Mouse (Mus musculus) right cerebral cortex, postnatal 25 days (tissue): Measurements from ENCODE around the gene Hist1h2bb.
A peak's percentile ranks its signal among the peaks of the same experiment; 100 is the strongest.

Source experiments
- DNase-seq: peaks from one replicate; pipeline ENCODE4 v3.0.0; 2022

Hist1h2bb gene

DNA sequence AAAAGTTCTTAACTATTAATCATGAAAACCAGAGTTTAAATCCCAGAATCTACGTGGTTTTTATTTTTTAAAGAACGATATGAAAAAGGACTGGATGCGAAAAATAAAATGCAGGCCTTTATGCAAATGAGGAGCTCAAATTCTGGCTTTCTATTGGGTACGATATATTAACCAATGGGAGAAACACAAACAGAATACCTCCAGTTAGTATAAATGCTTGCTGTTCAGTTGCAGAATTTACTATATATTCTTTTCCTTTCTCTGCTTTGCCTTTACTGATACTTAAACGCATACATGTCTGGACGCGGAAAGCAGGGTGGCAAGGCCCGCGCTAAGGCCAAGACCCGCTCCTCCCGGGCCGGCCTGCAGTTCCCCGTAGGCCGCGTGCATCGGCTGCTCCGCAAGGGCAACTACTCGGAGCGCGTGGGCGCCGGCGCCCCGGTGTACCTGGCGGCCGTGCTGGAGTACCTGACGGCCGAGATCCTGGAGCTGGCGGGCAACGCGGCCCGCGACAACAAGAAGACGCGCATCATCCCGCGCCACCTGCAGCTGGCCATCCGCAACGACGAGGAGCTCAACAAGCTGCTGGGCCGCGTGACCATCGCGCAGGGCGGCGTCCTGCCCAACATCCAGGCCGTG, 4.4 kb downstream of the Hist1h2bb start, which contains the start of gene Hist1h2ab:
TSS of gene Hist1h2ab (plus strand) at position 288 of the 639 bp plus-strand sequence.
- DNase-seq, result peak; percentile 63

- no peak for DNase-seq
These were observed 5.0 kb downstream of the Hist1h2bb start for GRCm38 (mm10) chr13:23751478-23751956.

GRCm38 (mm10) chr13:23752067-23752741, 5.7 kb downstream of the Hist1h2bb start, which contains the start of gene Hist1h3b:
TSS of gene Hist1h3b (plus strand) at chr13:23752267.
- peak; percentile 87 for DNase-seq

DNA sequence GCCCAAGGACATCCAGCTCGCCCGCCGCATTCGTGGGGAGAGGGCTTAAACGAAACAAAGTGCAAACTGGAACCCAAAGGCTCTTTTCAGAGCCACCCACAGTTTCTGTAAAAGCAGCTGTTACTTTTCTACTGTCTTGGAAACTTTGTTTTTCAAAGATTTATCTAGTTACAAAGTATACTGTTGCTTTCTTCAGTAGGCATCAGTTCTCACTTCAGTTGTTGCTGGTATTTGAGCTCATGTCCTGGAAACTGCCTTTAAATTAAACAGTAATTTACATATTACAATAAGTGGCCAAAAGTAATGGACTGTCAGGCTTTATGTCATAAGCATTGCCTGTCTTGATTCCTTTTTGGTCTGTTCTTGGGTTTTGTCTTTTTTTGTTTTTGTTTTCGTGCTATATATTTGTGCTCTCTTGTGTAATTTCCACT, 6.2 kb downstream of the Hist1h2bb start:
- DNase-seq, result no peak

DNA sequence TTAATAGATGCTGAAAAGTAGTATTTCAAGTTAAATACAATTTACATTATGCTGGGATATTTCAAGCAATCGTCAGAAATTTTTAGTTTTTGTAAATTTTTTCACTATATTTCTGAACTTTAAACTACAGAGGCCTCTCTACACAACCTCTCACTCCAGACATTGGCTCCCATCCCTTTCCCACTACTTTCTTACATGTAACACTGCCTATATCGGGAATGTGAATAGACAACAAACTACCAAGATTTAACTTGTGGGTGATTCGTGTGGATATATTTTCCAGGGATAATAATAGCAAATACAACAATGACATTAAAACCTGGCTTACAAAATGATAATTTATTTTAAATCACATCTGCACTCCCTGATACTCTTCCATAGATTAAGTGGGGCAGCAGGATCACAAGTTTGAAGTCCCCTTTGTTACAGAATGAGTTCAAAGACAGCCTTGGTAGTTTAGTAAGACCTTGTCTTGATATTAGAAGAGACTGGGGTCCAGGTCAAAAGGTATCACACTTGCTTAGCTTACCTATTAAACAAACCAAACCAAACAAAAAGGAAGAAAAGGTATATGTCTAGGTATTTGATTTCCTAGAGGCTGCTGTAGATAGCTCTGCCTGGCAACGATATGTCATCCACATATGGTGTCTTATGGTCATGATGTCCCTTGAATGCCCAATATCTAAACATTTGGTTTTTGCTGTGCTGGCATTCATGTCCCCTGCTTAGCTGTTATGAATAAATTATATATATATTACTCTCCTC, 7.0 kb downstream of the Hist1h2bb start:
- no peak for DNase-seq

- DNase-seq, result no peak
These were observed 8.5 kb downstream of the Hist1h2bb start for GRCm38 (mm10) chr13:23755000-23755399.

- DNase-seq, result peak; percentile 86
These were observed 10.3 kb downstream of the Hist1h2bb start, which contains the start of gene Hist1h4b for GRCm38 (mm10) chr13:23756790-23757189. TSS of gene Hist1h4b (plus strand) at chr13:23757013.

- no peak for DNase-seq
These were observed 10.8 kb downstream of the Hist1h2bb start for GRCm38 (mm10) chr13:23757211-23757773.

DNA sequence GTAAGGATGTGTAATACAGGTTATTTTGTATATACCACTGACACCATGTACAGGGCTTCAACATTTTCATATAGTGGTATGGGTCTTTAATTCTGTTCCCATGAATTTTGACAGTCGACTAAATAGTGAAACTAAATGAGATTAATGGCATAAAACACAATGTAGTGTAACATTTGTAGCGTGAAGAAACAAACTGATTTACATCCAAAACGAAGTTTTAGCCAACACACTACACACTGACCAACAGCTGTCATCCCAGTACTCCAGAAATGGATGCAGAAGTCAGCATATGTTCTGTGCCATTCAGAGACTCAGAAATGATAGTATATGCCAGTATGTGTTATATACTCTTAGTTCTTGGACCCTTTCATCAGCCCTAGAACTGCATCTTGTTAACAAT, 11.4 kb downstream of the Hist1h2bb start:
- no peak for DNase-seq

- no peak for DNase-seq
These were observed 12.8 kb downstream of the Hist1h2bb start for GRCm38 (mm10) chr13:23759251-23759771.

DNA sequence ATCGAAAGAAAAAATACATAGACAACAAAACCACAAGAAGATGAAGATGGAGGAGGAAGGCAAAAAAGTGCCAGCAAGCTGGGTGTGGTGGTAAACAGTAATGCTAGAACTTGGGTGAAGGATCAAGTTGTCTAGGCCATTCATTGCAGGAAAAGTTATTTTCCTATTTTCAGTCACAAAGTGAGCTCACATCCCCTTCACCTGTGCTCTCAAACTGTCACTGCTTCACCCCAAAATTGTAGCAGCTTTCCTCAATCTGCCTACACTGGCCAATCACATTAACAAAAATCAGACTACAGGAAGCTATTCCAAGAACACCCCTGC, 13.3 kb downstream of the Hist1h2bb start:
- no peak for DNase-seq

GRCm38 (mm10) chr13:23760240-23760971, 13.9 kb downstream of the Hist1h2bb start:
- no peak for DNase-seq

- DNase-seq, result peak; percentile 99
These were observed 14.7 kb downstream of the Hist1h2bb start, which contains the start of gene Hist1h4a for GRCm38 (mm10) chr13:23760972-23761864. TSS of gene Hist1h4a (minus strand) at chr13:23761230.

DNA sequence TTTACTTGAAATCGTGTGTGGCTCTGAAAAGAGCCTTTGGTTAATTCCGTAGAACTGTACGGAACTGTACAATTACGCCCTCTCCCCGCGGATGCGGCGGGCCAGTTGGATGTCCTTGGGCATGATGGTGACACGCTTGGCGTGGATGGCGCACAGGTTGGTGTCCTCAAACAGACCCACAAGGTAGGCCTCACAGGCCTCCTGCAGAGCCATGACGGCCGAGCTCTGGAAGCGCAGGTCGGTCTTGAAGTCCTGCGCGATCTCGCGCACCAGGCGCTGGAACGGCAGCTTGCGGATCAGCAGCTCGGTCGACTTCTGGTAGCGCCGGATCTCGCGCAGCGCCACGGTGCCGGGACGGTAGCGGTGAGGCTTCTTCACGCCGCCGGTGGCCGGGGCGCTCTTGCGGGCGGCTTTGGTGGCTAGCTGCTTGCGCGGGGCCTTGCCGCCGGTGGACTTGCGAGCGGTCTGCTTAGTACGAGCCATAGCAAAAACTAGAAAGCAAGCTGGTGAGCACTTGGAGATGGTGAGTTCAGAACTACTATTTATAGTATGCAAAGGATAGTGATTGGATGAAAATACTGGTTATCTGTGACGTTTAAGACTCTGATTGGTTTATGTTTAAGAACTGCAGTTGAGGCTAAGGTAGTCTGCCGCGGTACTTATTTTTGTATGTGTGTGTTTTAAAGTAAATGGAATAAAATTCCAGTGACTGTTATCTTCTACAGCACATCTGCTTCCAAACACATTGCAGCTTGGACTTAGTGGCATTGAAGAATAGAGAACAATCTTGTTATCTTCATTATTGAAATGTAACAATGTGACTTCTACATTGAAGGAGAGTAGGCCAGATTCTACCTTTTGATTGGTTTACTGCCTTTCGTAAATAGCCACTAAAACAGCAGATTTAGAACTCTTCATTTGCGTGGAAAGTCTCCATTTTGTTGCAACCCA, 15.6 kb downstream of the Hist1h2bb start, which contains the start of gene Hist1h3a:
TSS of gene Hist1h3a (minus strand) at position 516 of the 951 bp plus-strand sequence.
- peak; percentile 49 for DNase-seq

DNA sequence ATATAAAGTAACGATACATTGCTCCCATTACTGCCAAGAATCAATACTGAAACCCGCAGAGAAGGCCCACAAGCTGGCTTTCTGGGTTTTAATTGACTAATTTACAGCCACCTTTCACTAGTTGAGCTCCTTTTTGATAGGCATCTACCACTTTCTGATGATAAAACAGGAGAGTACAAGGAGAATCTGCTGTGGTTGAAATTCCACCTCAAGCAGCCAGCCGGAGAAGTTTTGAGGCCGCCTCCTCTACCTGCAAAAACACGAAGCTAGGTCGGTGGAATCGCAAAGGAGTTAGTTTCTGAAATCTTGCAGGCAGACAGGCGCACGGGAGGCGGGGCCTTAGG, 16.7 kb downstream of the Hist1h2bb start:
- DNase-seq, result no peak

DNA sequence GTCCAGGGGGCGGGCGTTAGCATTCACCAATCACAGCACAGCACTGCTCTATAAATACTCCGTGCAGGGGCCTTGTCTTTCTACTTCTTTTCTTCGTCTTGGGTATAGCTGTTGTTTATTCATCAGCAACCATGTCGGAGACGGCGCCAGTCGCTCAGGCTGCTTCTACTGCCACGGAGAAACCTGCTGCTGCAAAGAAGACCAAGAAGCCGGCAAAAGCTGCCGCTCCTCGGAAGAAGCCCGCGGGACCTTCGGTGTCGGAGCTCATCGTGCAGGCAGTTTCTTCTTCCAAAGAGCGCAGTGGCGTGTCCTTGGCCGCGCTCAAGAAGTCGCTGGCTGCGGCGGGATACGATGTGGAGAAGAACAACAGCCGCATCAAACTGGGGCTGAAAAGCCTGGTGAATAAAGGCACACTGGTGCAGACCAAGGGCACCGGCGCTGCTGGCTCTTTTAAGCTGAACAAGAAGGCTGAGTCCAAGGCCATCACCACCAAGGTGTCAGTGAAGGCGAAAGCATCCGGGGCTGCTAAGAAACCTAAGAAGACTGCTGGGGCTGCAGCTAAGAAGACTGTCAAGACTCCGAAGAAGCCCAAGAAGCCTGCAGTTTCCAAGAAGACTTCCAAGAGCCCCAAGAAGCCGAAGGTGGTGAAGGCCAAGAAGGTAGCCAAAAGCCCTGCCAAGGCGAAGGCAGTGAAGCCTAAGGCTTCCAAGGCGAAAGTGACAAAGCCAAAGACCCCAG, 17.2 kb downstream of the Hist1h2bb start, which contains the start of gene Hist1h1a:
TSS of gene Hist1h1a (plus strand) at position 81 of the 738 bp plus-strand sequence.
- DNase-seq, result peak; percentile 81

DNA sequence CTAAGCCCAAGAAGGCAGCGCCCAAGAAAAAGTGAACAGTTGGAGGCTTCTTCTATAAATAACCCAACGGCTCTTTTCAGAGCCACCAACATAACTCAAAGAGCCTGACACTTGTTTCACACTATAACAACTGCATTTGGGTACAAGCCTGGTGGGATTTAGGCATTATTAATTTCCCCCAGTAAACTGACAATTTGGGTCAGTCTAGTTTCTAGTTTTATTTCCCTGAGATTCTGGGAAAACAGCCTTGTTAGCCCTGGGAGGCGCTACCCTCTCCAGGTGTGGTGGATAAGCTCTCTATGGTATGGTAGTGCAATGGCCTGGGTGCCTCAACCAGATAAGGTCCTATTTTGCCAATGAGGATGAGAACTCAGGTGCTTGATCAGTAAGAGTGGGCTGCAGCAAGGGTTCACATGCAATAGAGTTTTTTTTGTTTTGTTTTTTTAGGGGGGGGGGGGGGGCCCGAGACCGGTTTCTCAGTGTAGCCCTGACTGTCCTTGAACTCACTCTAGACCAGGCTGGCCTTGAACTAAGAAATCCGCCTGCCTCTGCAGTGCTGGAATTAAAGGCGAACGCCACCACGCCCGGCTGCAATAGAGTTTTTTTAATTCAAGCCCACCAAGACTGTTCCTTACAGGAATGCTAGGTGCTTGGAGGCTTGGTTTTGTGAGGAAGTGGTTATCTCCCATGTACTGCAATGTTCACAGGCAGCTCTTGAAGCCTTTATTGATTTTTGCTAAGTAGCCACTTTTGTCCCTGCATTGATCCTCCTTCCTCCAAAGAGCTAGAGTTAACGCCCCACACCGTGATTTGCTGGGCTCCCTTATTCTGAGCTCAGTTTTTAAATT, 18.0 kb downstream of the Hist1h2bb start:
- no peak for DNase-seq

DNA sequence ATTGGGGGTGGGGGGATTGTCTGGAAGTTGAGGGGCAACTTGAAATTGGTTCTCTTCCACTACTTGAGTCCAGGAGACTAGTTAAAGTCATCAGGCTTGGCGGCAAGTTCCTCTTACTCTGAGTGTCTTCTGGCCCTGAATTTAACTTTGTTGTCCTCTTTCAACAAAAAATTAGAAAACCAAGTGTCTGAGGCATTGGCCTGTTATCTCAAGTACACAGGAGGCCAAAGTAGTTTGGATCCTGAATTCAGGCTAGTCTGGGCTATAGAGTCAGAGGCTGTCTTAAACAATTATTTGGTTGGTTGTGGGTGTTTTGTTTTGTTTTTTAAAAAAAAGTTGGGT, 18.6 kb downstream of the Hist1h2bb start:
- DNase-seq, result no peak
